Mouse (Mus musculus) forebrain, embryonic 16.5 days (tissue): ENCODE results near the gene Mapk7. TPM values are rescaled to one million over a fixed set of nuclear protein-coding genes. Genes with fewer than 3 reads are reported as not detected.

Source experiments
- ATAC-seq: fragments of 200-750 bp; cut with Nextera tagmentation; 2 replicates; pipeline ENCODE4 v1.8.0; 2017; ENCODE audit warnings: mild to moderate bottlenecking, moderate library complexity
- H3K27ac ChIP-seq: fragments of 300-500 bp; sonication (generic); 2 replicates; pipeline ENCODE4 v1.5.1; 2014; ENCODE audit warnings: low read length, control low read depth
- H3K27me3 ChIP-seq: fragments of 300-500 bp; sonication (generic); replicated peaks from 2 replicates; pipeline ENCODE4 v1.6.1; 2014; ENCODE audit warnings: low read length; ENCODE audit not compliant: control insufficient read depth, insufficient read depth
- H3K36me3 ChIP-seq: fragments of 300-500 bp; sonication (generic); 2 replicates; pipeline ENCODE4 v1.6.1; 2014; ENCODE audit not compliant: control insufficient read depth, insufficient read depth
- H3K4me1 ChIP-seq: fragments of 300-500 bp; sonication (generic); replicated peaks from 2 replicates; pipeline ENCODE4 v1.6.1; 2014; ENCODE audit warnings: low read length; ENCODE audit not compliant: control insufficient read depth, insufficient read depth
- H3K4me2 ChIP-seq: fragments of 300-500 bp; sonication (generic); 2 replicates; pipeline ENCODE4 v1.6.1; 2014; ENCODE audit warnings: mild to moderate bottlenecking, low read length, control low read depth
- H3K4me3 ChIP-seq: fragments of 300-500 bp; sonication (generic); replicated peaks from 2 replicates; pipeline ENCODE4 v1.5.1; 2014; ENCODE audit warnings: mild to moderate bottlenecking, low read length, control low read depth
- H3K9ac ChIP-seq: fragments of 300-500 bp; sonication (generic); replicated peaks from 2 replicates; pipeline ENCODE4 v1.6.1; 2014; ENCODE audit warnings: low read depth, low read length, control low read depth
- H3K9me3 ChIP-seq: fragments of 300-500 bp; sonication (generic); 2 replicates; pipeline ENCODE4 v1.6.1; 2016; ENCODE audit warnings: low read length; ENCODE audit not compliant: control insufficient read depth
- WGBS: fragments of 180-500 bp; shearing (Covaris S2); extraction: QIAGEN DNeasy Blood & Tissue Kit; methylation state at CpG from one replicate; pipeline ENCODE4 v1.1.7; 2014; 5-methylcytosine and 5-hydroxymethylcytosine counted together
- polyA plus RNA-seq: library from polyadenylated mRNA; unstranded; fragments of >200 nt; fragmentation: Nextera tagmentation; extraction: Ambion mirVana; gene quantifications from 2 replicates; pipeline ENCODE4 v1.2.1, GENCODE M21; 2015

Gene Mapk7
- polyA plus RNA-seq, 1 experiment from 2014 or later = 111 TPM

DNA sequence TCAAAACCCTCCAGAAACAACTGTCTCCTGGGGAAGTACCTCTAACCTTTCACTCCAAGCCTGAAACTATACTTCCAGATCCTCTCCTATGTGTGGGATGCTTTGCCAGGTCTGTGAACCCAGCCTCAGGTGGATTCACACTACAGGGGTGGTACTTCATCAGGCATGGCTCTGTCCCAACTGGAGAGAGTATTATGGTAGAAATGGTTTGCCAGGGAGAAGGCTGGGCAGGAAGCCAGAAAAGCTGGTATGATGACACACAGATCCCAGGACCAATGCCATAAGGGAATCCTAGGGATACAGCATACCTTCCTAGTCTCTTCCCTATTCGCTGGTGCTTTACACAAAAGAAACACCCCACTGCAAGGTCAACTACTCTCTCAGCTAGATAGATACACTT is 32.7 kb upstream of the Mapk7 start:
- Histone ChIP-seq H3K9ac (no peak overlapping the region), H3K4me3 (no peak overlapping the region), H3K4me2 (no peak overlapping the region), H3K36me3 (no peaks in the 10 kb centered on the region), H3K27ac (no peak overlapping the region), H3K27me3 (no peaks in the 10 kb centered on the region), H3K4me1 (no peaks in the 10 kb centered on the region; the same call in 1 of the 2 replicates), H3K9me3 (no peaks in the 10 kb centered on the region)
- 63% methylated on average over 1 of the region's 1 CpGs for WGBS
- no peak for ATAC-seq

DNA sequence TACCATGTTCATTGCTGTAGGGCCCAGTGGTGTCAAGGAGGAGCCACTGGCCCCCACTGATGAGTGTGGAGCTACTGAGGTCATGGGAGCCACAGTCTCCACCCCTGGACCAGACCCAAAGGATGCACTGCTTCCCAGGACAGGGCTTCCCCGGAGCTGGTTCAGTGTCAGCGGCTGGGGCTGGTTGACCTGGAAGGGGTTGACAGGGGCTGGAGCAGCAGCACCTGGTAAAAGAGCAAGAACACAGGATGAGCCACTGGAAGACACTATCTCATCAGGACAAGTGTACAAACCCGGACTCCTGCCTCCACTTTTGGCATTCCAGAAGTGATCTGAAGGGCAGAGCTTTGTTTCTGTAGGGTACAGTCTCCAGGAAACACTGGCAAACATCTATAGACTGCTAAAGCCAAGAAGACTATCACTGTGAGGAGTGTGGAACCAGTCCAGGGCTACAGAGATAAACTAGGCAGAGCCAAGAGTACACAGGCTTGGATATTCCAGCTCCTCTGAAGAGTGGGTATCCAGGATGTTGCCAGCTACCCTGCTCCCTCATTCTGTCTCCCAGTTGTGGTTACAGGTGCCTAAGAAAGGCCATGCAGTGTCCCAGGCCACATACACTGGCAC is 25.4 kb upstream of the Mapk7 start:
- no peak overlapping the region for H3K27ac ChIP-seq
- H3K4me2 ChIP-seq = no peak overlapping the region
- no peaks in the 10 kb centered on the region for H3K4me1 ChIP-seq
- no peaks in the 10 kb centered on the region for H3K27me3 ChIP-seq
- H3K9ac ChIP-seq = no peak overlapping the region
- WGBS = 93% methylated on average over 3 of the region's 3 CpGs
- H3K36me3 ChIP-seq = peaks cover 3% of the 10 kb centered on the region; the same call in 1 of the 2 replicates
- no peak overlapping the region for H3K4me3 ChIP-seq
- no peaks in the 10 kb centered on the region for H3K9me3 ChIP-seq
- ATAC-seq = no peak

GRCm38 (mm10) chr11:61518871-61519270 is 24.7 kb upstream of the Mapk7 start:
- H3K4me3 ChIP-seq = no peak overlapping the region
- H3K4me2 ChIP-seq = no peak overlapping the region
- H3K9ac ChIP-seq = no peak overlapping the region
- no peaks in the 10 kb centered on the region for H3K4me1 ChIP-seq
- H3K27me3 ChIP-seq = no peaks in the 10 kb centered on the region
- ATAC-seq = no peak
- peaks cover 3% of the 10 kb centered on the region; the same call in 1 of the 2 replicates for H3K36me3 ChIP-seq
- 93% methylated on average over 3 of the region's 3 CpGs for WGBS
- no peaks in the 10 kb centered on the region for H3K9me3 ChIP-seq
- H3K27ac ChIP-seq = no peak overlapping the region

DNA sequence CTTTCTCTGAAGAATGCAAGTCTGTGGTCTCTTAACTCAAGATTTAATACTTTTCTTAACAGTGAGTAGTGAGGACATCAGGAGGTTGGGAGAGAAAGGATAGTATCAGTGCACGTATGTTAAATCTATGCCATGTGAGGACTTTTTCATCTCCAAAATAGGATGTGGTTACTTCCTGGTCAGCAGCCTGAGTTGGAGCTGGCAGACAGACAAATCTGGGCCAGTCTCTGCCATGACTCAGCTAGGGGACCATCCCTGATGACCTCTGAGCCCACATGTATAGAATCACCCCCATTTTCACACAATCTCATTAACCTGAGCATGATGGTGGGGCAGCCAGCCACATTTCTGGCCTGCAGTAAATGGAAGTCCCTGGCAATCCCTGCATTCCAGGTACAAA is 23.8 kb upstream of the Mapk7 start:
- Histone ChIP-seq H3K27ac (no peak overlapping the region), H3K36me3 (peaks cover 3% of the 10 kb centered on the region; the same call in 1 of the 2 replicates), H3K9ac (no peak overlapping the region), H3K4me2 (no peak overlapping the region), H3K9me3 (no peaks in the 10 kb centered on the region), H3K4me1 (no peaks in the 10 kb centered on the region), H3K27me3 (no peaks in the 10 kb centered on the region), H3K4me3 (no peak overlapping the region)
- WGBS = 94% methylated on average over 1 of the region's 1 CpGs
- ATAC-seq = no peak

DNA sequence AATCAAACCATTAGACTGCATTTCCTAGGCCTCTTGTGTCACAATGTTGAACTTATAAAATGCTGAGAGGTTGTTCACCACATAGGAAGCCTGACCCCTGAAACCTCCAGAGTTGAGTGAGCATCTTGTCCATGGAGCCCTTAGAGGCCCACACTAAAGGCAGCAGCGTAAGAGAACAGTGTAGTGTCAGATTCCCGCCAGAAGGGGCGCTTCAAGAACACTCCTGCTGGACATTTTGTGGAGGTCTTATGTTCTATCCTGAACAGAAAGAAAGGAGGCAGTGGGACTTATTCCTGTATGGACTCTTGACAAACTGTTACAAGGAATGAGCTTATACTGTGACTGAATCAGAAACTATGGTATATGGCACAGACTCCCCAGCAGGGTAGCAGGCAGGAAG is 20.7 kb upstream of the Mapk7 start:
- Histone ChIP-seq H3K9me3 (no peaks in the 10 kb centered on the region), H3K4me3 (no peak overlapping the region), H3K36me3 (peaks cover 3% of the 10 kb centered on the region; the same call in 1 of the 2 replicates), H3K4me1 (no peaks in the 10 kb centered on the region), H3K27ac (no peak overlapping the region), H3K4me2 (no peak overlapping the region), H3K9ac (no peak overlapping the region), H3K27me3 (no peaks in the 10 kb centered on the region)
- 36% methylated on average over 3 of the region's 3 CpGs for WGBS
- no peak for ATAC-seq

DNA sequence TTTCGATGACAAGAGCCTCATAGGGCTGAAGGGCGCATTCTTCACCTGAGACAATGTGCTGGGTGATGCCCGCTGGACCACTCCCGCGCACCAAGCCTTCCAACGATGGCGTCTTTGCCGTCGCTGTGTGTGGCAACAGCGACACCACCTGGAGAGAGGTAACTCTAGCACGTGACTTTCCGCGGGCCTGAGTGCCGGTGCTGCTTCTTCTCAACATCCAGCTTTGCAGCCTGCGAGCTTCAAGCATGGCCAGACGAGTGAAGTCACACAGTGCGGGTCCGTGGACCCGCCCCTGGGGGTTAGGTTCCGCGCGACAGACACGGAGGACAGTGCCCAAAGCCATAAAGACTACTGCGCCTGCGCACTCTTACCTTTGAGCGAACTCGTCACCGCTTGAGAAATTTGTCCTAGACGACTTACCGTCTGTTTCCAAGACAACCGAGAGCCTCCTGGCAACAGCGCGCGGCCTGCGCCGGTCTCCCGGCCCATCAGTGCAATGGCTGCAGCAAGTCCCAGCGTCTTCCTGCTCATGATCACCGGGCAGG is 10.6 kb upstream of the Mapk7 start, which contains the start of gene B9d1:
B9d1 (plus strand) TSS at position 432 of the 545 bp plus-strand sequence.
- Histone ChIP-seq H3K4me1 (peaks cover 19% of the 10 kb centered on the region), H3K36me3 (no peaks in the 10 kb centered on the region), H3K27me3 (no peaks in the 10 kb centered on the region), H3K4me3 (peak within 1 kb of the TSS; percentile 72), H3K4me2 (peak within 1 kb of the TSS; percentile 66), H3K9me3 (no peaks in the 10 kb centered on the region), H3K9ac (peak within 1 kb of the TSS; percentile 67), H3K27ac (peak within 1 kb of the TSS; percentile 93)
- peak; percentile 91 for ATAC-seq
- WGBS = under 1% methylated on average over 39 of the region's 39 CpGs

- Histone ChIP-seq H3K27ac (peak overlapping the region; percentile 93), H3K4me2 (peak overlapping the region; percentile 66), H3K36me3 (no peaks in the 10 kb centered on the region), H3K4me3 (no peak overlapping the region; the same call in 1 of the 2 replicates), H3K9ac (peak overlapping the region; percentile 67), H3K4me1 (peaks cover 19% of the 10 kb centered on the region), H3K9me3 (no peaks in the 10 kb centered on the region), H3K27me3 (no peaks in the 10 kb centered on the region)
- no peak for ATAC-seq
- 81% methylated on average over 8 of the region's 8 CpGs for WGBS
These were observed 9.7 kb upstream of the Mapk7 start for GRCm38 (mm10) chr11:61503933-61504332.

DNA sequence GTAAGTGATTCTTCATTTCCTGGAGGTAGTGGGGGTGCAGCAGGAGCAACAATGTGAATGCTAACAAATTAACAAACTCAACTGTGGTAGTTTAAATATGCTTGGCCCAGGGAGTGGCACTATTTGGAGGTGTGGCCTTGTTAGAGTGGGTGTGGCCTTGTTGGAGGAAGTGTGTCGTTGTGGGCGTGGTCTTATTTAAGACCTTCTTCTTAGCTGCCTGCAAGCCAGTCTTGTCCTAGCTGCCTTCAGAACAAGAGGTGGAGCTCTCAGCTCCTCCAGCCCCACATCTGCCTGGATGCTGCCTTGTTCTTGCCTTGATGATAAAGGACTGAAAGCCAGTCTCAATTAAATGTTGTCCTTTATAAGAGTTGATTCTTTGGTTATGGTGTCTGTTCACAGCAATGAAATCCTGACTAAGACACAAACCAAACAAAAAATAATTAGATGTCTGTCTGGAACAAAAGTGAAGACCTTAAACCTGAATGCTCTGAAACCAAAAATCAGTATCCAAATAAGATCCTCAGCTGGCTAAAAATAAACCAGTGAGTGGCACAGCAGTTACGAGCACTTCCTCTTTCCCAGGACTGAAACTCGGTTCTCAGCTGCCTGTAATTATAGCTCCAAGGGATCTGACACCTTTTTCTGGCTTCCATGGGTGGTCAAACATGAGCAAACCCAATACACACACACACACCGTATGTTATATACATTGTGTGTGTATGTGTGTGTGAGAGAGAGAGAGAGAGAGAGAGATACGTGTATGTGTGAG is 4.7 kb upstream of the Mapk7 start:
- Histone ChIP-seq H3K9me3 (no peaks in the 10 kb centered on the region), H3K27me3 (no peaks in the 10 kb centered on the region), H3K27ac (no peak overlapping the region), H3K36me3 (no peaks in the 10 kb centered on the region), H3K4me2 (no peak overlapping the region), H3K4me3 (no peak overlapping the region), H3K9ac (no peak overlapping the region), H3K4me1 (peaks cover 3% of the 10 kb centered on the region)
- ATAC-seq = no peak
- 87% methylated on average over 6 of the region's 6 CpGs for WGBS

- no peaks in the 10 kb centered on the region for H3K27me3 ChIP-seq
- H3K9me3 ChIP-seq = no peaks in the 10 kb centered on the region
- H3K4me3 ChIP-seq = no peak overlapping the region
- no peak for ATAC-seq
- no peaks in the 10 kb centered on the region for H3K36me3 ChIP-seq
- peaks cover 12% of the 10 kb centered on the region for H3K4me1 ChIP-seq
- H3K4me2 ChIP-seq = no peak overlapping the region
- 78% methylated on average over 1 of the region's 1 CpGs for WGBS
- no peak overlapping the region for H3K27ac ChIP-seq
- no peak overlapping the region for H3K9ac ChIP-seq
These were observed 3.3 kb upstream of the Mapk7 start for GRCm38 (mm10) chr11:61497490-61497889.
